Mouse (Mus musculus) pancreas, adult 10 weeks (tissue): Measurements from ENCODE around the gene Olfr6. TPM values are rescaled to one million over a fixed set of nuclear protein-coding genes. Genes with fewer than 3 reads are reported as not detected.

ENCODE experiments used
- polyA plus RNA-seq: library from polyadenylated mRNA; stranded (reverse); fragments of 350-450 nt; fragmentation: Illumina TruSeq; extraction: RNeasy Lipid Tissue Mini Kit (QIAGEN cat#74804); gene quantifications from one replicate; pipeline ENCODE4 v1.2.3, GENCODE M21; 2015; ENCODE audit warnings: low read depth, low replicate concordance; ENCODE audit not compliant: insufficient read depth

Olfr6 gene
- polyA plus RNA-seq, result not detected

DNA sequence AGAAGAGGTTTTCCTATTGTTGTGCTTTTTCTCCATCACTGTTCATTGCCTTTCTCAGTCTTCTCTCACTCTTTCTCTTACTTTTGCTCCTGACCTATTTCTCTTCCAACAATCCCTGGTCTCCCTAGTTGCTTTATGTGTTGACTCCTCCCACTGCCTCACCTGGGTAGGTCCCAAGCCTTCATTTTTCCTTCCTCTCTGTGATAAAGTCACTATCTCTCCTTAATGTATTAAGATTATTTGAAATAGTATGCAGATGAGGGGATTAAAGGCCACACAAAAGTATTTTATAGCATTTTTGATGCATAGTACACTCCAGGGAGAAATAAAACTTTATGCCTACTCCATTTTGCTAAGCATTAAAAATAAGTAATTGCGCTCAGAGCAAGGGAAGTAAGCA lies at the start of gene Olfr6:
Gene Olfr6 (minus strand): TSS at position 101 of the 400 bp plus-strand sequence.

GRCm38 (mm10) chr7:107005972-107006371 lies 42.2 kb upstream of the Olfr6 start, which contains the start of gene Olfr2:
TSS of gene Olfr2 (minus strand) at chr7:107006072.

GRCm38 (mm10) chr7:106975353-106975752 lies 11.6 kb upstream of the Olfr6 start, which contains the start of gene Olfr711:
TSS of gene Olfr711 (minus strand) at chr7:106975453.

DNA sequence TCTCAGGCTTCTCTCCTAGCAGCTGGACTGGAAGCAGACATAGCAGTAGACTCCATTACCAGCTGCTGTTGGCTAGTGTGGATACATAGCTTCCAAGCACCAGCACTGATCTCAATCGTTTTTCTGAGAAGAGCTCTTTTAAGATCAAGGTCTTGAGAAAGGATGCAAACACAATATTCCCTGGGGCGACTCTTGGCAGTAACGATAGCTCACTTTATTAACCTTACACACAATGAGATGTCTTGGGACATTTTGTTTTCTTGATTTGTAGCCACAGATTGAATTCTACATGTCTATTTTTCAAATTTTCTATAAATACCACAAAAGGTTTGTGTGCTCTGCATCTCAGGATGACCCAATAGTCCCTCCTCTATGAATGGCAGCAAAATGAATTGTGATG lies 15.5 kb downstream of the Olfr6 start, which contains the start of gene Olfr710:
Gene Olfr710 (minus strand): TSS at position 101 of the 400 bp plus-strand sequence.

GRCm38 (mm10) chr7:106932119-106932518 lies 31.6 kb downstream of the Olfr6 start, which contains the start of gene Olfr709-ps1:
TSS of gene Olfr709-ps1 (minus strand) at chr7:106932219.

DNA sequence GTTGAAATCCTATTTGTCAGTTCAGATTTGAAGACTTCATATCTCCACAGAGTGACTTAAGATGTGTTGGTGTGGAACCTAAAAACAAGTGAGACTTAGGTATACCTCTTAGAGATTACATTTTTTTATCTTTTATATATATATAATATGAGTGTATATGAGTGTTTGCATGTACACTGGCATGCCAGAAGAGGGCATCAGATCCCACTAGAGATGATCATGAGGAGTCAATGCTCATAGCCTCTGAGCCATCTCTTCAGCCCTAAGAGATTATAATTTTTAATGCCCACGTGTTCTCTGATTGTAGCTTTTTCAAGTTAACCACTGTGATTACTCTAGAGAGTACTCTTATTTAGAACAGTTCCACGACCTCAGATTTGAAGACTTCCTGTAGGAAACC lies 56.1 kb downstream of the Olfr6 start, which contains the start of gene Olfr1532-ps1:
Gene Olfr1532-ps1 (plus strand): TSS at position 326 of the 400 bp plus-strand sequence.

Other genes starting within 250 kb of the Olfr6 start
- gene Olfr695, start 247.5 kb downstream of the Olfr6 start, polyA plus RNA-seq, result not detected
- gene Olfr697, start 221.5 kb downstream of the Olfr6 start, polyA plus RNA-seq, result not detected
- not detected for gene Olfr698, start 208.5 kb downstream of the Olfr6 start, polyA plus RNA-seq
- not detected for gene Olfr699, start 170.7 kb downstream of the Olfr6 start, polyA plus RNA-seq
- gene Olfr700, start 155.1 kb downstream of the Olfr6 start, polyA plus RNA-seq, result not detected
- gene Olfr701, start 149.8 kb downstream of the Olfr6 start, polyA plus RNA-seq, result not detected
- not detected for gene Olfr702, start 130.0 kb downstream of the Olfr6 start, polyA plus RNA-seq
- gene Olfr703, start 120.6 kb downstream of the Olfr6 start, polyA plus RNA-seq, result not detected
- not detected for gene Olfr704, start 100.8 kb downstream of the Olfr6 start, polyA plus RNA-seq
- not detected for gene Olfr705, start 87.0 kb downstream of the Olfr6 start, polyA plus RNA-seq
- not detected for gene Olfr706, start 75.8 kb downstream of the Olfr6 start, polyA plus RNA-seq
- not detected for gene Olfr707, start 62.7 kb downstream of the Olfr6 start, polyA plus RNA-seq
- gene Olfr1532-ps1, start 55.9 kb downstream of the Olfr6 start, polyA plus RNA-seq, result not detected
- gene Olfr709-ps1, start 31.7 kb downstream of the Olfr6 start, polyA plus RNA-seq, result not detected
- not detected for gene Olfr710, start 15.6 kb downstream of the Olfr6 start, polyA plus RNA-seq
- gene Olfr711, start 11.5 kb upstream of the Olfr6 start, polyA plus RNA-seq, result not detected
- gene Olfr2, start 42.1 kb upstream of the Olfr6 start, polyA plus RNA-seq, result not detected
- gene Olfr713, start 67.2 kb upstream of the Olfr6 start, polyA plus RNA-seq, result not detected
- gene Olfr714, start 107.0 kb upstream of the Olfr6 start, polyA plus RNA-seq, result not detected
- not detected for gene Olfr17, start 129.3 kb upstream of the Olfr6 start, polyA plus RNA-seq
- gene Olfr715b, start 146.4 kb upstream of the Olfr6 start, polyA plus RNA-seq, result not detected
- not detected for gene Olfr715, start 167.1 kb upstream of the Olfr6 start, polyA plus RNA-seq
- not detected for gene Olfr716, start 174.4 kb upstream of the Olfr6 start, polyA plus RNA-seq
- gene Nlrp14, start 203.1 kb upstream of the Olfr6 start, polyA plus RNA-seq, result not detected
- not detected for gene Rbmxl2, start 245.5 kb upstream of the Olfr6 start, polyA plus RNA-seq